ENCODE assay signal across 23 mouse cellular contexts in genomic region chr17:71308296-71308695, GRCm38 (mm10).
"Had no signal": no experiment of that assay in that cellular context is flagged by ENCODE, and none has a peak within 500 bp of the region (broad histone marks: within the 10 kb centered on the region; RNA-seq: fewer than 3 reads in every experiment).

No protein-coding gene starts in this region.

- H3K36me3 ChIP-seq: heart, embryonic 12.5 days; heart, embryonic 15.5 days; hindbrain, embryonic 12.5 days; intestine, embryonic 15.5 days; limb, embryonic 12.5 days had no signal

- DNase-seq: gastrocnemius, adult 2 months; gastrocnemius, postnatal 10 days; gastrocnemius, postnatal 25 days; heart, postnatal 4 days; kidney, adult 18-20 months; kidney, adult 8-10 months; kidney, postnatal 10 days; kidney, postnatal 25 days; kidney, postnatal 4 days had no signal

- H3K27ac ChIP-seq: gastrocnemius, adult 2 months; hindbrain, embryonic 12.5 days; hindbrain, embryonic 14.5 days; intestine, embryonic 15.5 days; layer of hippocampus, adult 2 months; left cerebral cortex, adult 2 months; liver, embryonic 14.5 days had no signal

- H3K9ac ChIP-seq: heart, embryonic 15.5 days; hindbrain, embryonic 12.5 days; hindbrain, embryonic 14.5 days; intestine, embryonic 15.5 days; limb, embryonic 12.5 days had no signal

- H3K9me3 ChIP-seq: heart, embryonic 12.5 days; heart, embryonic 15.5 days; hindbrain, embryonic 10.5 days; hindbrain, embryonic 12.5 days; intestine, embryonic 15.5 days; limb, embryonic 10.5 days; limb, embryonic 12.5 days had no signal

- H3K4me2 ChIP-seq: intestine, embryonic 15.5 days had no signal

- H3K4me3 ChIP-seq: hindbrain, embryonic 12.5 days; intestine, embryonic 15.5 days; layer of hippocampus, adult 2 months; left cerebral cortex, adult 2 months had no signal

- ATAC-seq: hindbrain, embryonic 16.5 days; inflammation-experienced regulatory T-cells, adult 6 months; intestine, embryonic 15.5 days; intestine, postnatal 0 days had no signal
